Mouse (Mus musculus) liver, embryonic 18 days (tissue): Measurements from ENCODE around the gene Coq6. TPM values are rescaled to one million over a fixed set of nuclear protein-coding genes. Genes with fewer than 3 reads are reported as not detected.

ENCODE experiments used
- polyA plus RNA-seq: library from polyadenylated mRNA; depleted of rRNA; stranded (reverse); fragments of >200 nt; gene quantifications from 2 replicates; pipeline ENCODE4 v1.2.3, GENCODE M21; 2012; rRNA removed

Gene Coq6
- 19.3 and 21.1 TPM in 2 replicates for polyA plus RNA-seq

GRCm38 (mm10) chr12:84361555-84362489, at the start of gene Coq6, which contains the start of gene Fam161b:
Gene Coq6, plus strand, starts transcription at chr12:84361657.
Gene Fam161b, minus strand, starts transcription at chr12:84361833.

GRCm38 (mm10) chr12:84316721-84317621, 44.5 kb upstream of the Coq6 start, which contains the start of gene Zfp410:
Gene Zfp410, plus strand, starts transcription at chr12:84316852.

GRCm38 (mm10) chr12:84408819-84409507, 47.5 kb downstream of the Coq6 start, which contains the start of the genes Entpd5 and Bbof1:
Gene Entpd5, minus strand, starts transcription at chr12:84409029.
Gene Bbof1, plus strand, starts transcription at chr12:84409071.

GRCm38 (mm10) chr12:84416834-84417604, 55.6 kb downstream of the Coq6 start, which contains the start of gene Rnf113a2:
Gene Rnf113a2, plus strand, starts transcription at chr12:84417196.

Other genes starting within 250 kb of the Coq6 start
- 1.0 and 1.4 TPM in 2 replicates for gene Dnal1, start 247.3 kb upstream of the Coq6 start, polyA plus RNA-seq
- gene Pnma1, start 213.2 kb upstream of the Coq6 start, polyA plus RNA-seq, result 0.08 and 0.10 TPM in 2 replicates
- gene Elmsan1, start 142.8 kb upstream of the Coq6 start, polyA plus RNA-seq, result 4.0 and 6.0 TPM in 2 replicates
- 17.3 and 19.0 TPM in 2 replicates for gene Ptgr2, start 76.4 kb upstream of the Coq6 start, polyA plus RNA-seq
- gene Zfp410, start 44.8 kb upstream of the Coq6 start, polyA plus RNA-seq, result 19.1 and 20.3 TPM in 2 replicates
- gene Fam161b, start 176 bp downstream of the Coq6 start, polyA plus RNA-seq, result 0.66 and 0.77 TPM in 2 replicates
- gene Entpd5, start 47.4 kb downstream of the Coq6 start, polyA plus RNA-seq, result 8.9 and 10.3 TPM in 2 replicates
- 0.28 and 0.32 TPM in 2 replicates for gene Bbof1, start 47.4 kb downstream of the Coq6 start, polyA plus RNA-seq
- gene Rnf113a2, start 55.5 kb downstream of the Coq6 start, polyA plus RNA-seq, result 7.4 and 7.8 TPM in 2 replicates
- 57.0 and 59.6 TPM in 2 replicates for gene Aldh6a1, start 89.3 kb downstream of the Coq6 start, polyA plus RNA-seq
- gene Lin52, start 89.8 kb downstream of the Coq6 start, polyA plus RNA-seq, result 6.0 and 7.0 TPM in 2 replicates
- gene Vsx2, start 208.1 kb downstream of the Coq6 start, polyA plus RNA-seq, result not detected in 2 replicates